ENCODE assay signal across 8 mouse cellular contexts in the genomic region with DNA sequence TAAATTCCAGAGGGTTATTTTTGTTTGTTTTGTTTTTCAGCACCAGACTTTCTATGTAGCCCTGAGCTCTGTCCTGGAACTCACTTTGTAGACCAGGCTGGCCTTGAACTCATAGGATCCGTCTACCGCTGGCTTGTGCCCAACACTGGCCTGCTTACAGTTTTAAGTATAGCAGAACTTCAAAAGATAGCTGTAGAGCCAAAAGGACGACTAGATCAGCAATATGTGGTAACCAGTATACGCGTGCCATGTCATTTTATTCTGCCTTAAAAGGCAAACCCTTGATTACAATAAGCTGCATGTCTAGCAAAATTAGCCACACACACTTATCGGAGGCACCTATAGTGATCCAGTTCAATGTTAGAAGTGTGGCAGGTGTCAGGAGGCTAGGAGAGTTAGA. TPM values are rescaled to one million over a fixed set of nuclear protein-coding genes. Genes with fewer than 3 reads are reported as not detected.
DNase-seq lines count a peak whose midpoint lies in the region; ATAC-seq and TF ChIP-seq lines count a peak whose summit lies in the region.

No protein-coding gene starts in this region.

- peak overlapping the region; percentile 82 for H3K27ac ChIP-seq in heart, postnatal 0 days (ENCODE audit: low read depth)
- H3K27ac ChIP-seq in ES-E14 (ENCODE audit: insufficient read depth, low read depth, low read length, poor library complexity, severe bottlenecking) = no peak overlapping the region
- peak overlapping the region; percentile 91 for H3K27ac ChIP-seq in liver, embryonic 12.5 days

- peak overlapping the region; percentile 70; the same call in 1 of the 2 replicates for H3K9ac ChIP-seq in heart, postnatal 0 days (replicated peaks; ENCODE audit: low read depth, low read length)
- H3K9ac ChIP-seq in ES-E14 (ENCODE audit: insufficient read depth, low read depth, low read length, poor library complexity, severe bottlenecking) = peak overlapping the region; percentile 59; the same call in 1 of the 2 replicates
- peak overlapping the region; percentile 94 for H3K9ac ChIP-seq in liver, embryonic 12.5 days

- DNase-seq in heart, postnatal 0 days (ENCODE audit: low spot score) = no peak
- no peak for DNase-seq in heart, postnatal 4 days
- no peak for DNase-seq in ES-E14 (ENCODE audit: low read depth, low spot score)
- no peak for DNase-seq in embryo, embryonic 10 days (ENCODE audit: low spot score)
- no peak for DNase-seq in layer of hippocampus, postnatal 36 days

- H3K36me3 ChIP-seq in heart, postnatal 0 days (replicated peaks; ENCODE audit: control insufficient read depth, insufficient read depth, low read length) = peaks cover 39% of the 10 kb centered on the region
- H3K36me3 ChIP-seq in ES-E14 (ENCODE audit: control insufficient read depth, insufficient read depth, low read length, poor library complexity, severe bottlenecking) = peaks cover 27% of the 10 kb centered on the region
- peaks cover 68% of the 10 kb centered on the region for H3K36me3 ChIP-seq in liver, embryonic 12.5 days

- no peak for ATAC-seq in heart, postnatal 0 days (ENCODE audit: insufficient read depth, low read depth)
- ATAC-seq in erythroblast, adult 5-6 weeks (replicated peaks; ENCODE audit: low FRiP score, poor library complexity, severe bottlenecking) = 0 out of 2 replicates have a peak, but pooled peaks have one; percentile 16
- ATAC-seq in liver, embryonic 12.5 days = no peak
- no peak for ATAC-seq in activated CD4-positive, CD25-positive, alpha-beta regulatory T cell, adult 4 months

- H3K4me2 ChIP-seq in heart, postnatal 0 days (ENCODE audit: low read depth, low read length) = peak overlapping the region; percentile 91
- H3K4me2 ChIP-seq in liver, embryonic 12.5 days = peak overlapping the region; percentile 85

- no peak for TF ChIP-seq CTCF in heart, postnatal 0 days (IDR thresholded peaks at IDR 0.05; ENCODE audit: low read depth)

- in situ Hi-C loops in ES-E14 (cut with MboI; ENCODE audit: low sequenced_read_pairs in 2 of 2, unreplicated experiment in 2 of 2) = no loop called here

- peak overlapping the region; percentile 95 for H3K4me3 ChIP-seq in heart, postnatal 0 days (ENCODE audit: low read depth, low read length)
- H3K4me3 ChIP-seq in ES-E14 (ENCODE audit: insufficient read depth in 1 of 2, low read depth in 1 of 2, low read length in 2 of 2, poor library complexity in 1 of 2, severe bottlenecking in 1 of 2) = peak overlapping the region; percentile 96
- peak overlapping the region; percentile 96 for H3K4me3 ChIP-seq in liver, embryonic 12.5 days

- H3K4me1 ChIP-seq in heart, postnatal 0 days (ENCODE audit: control insufficient read depth, insufficient read depth) = peaks cover 25% of the 10 kb centered on the region
- peaks cover 0 to 2% of the 10 kb centered on the region in 2 experiments; a peak in 1 of 4 replicates for H3K4me1 ChIP-seq in ES-E14 (ENCODE audit: control insufficient read depth in 2 of 2, insufficient read depth in 2 of 2, low read length in 2 of 2, poor library complexity in 1 of 2)
- H3K4me1 ChIP-seq in liver, embryonic 12.5 days = peaks cover 61% of the 10 kb centered on the region

- no peak for TF ChIP-seq EP300 in heart, postnatal 0 days (IDR thresholded peaks at IDR 0.05; ENCODE audit: low read depth)

- no peaks in the 10 kb centered on the region for H3K9me3 ChIP-seq in heart, postnatal 0 days (replicated peaks; ENCODE audit: control insufficient read depth, low read length)
- H3K9me3 ChIP-seq in ES-E14 (ENCODE audit: control insufficient read depth, insufficient read depth, low read depth, low read length) = no peaks in the 10 kb centered on the region
- no peaks in the 10 kb centered on the region for H3K9me3 ChIP-seq in liver, embryonic 12.5 days (replicated peaks)

- 53% methylated on average over 6 of the region's 6 CpGs for WGBS in heart, postnatal 0 days
- 50% methylated on average over 6 of the region's 6 CpGs for WGBS in liver, embryonic 12.5 days (ENCODE audit: insufficient replicate concordance)

- H3K27me3 ChIP-seq in heart, postnatal 0 days (ENCODE audit: control insufficient read depth, insufficient read depth, low read length) = no peaks in the 10 kb centered on the region
- no peaks in the 10 kb centered on the region for H3K27me3 ChIP-seq in liver, embryonic 12.5 days (replicated peaks)

TF ChIP-seq in ES-E14, 5 proteins besides CTCF, POLR2A, EP300 and RAD21:
- TF ChIP-seq CHD2 (IDR thresholded peaks at IDR 0.05; ENCODE audit: low read depth, low read length) (no peak), ZNF384 (IDR thresholded peaks at IDR 0.05; ENCODE audit: low read depth, low read length) (no peak), ZC3H11A (IDR thresholded peaks at IDR 0.05; ENCODE audit: borderline replicate concordance, low read depth, low read length) (no peak), MAFK (IDR thresholded peaks at IDR 0.05; ENCODE audit: insufficient read depth, low read depth, low read length) (no peak), HCFC1 (IDR thresholded peaks at IDR 0.05; ENCODE audit: borderline replicate concordance, insufficient read depth, low read length) (no peak)

RNA-seq across cellular contexts. Expression of a gene that starts 1.2 kb away (rescaled TPM):
- 54.3 and 85.4 TPM in 2 replicates for total RNA-seq in heart, postnatal 0 days (2014; rRNA removed; ENCODE audit: low replicate concordance)
- polyA plus RNA-seq in heart, postnatal 0 days (2015; fragmentation: Nextera tagmentation; extraction: Ambion mirVana) = 39.6 and 43.5 TPM in 2 replicates
- 10 to 100 TPM; 85.0 to 85.3 TPM for total RNA-seq in heart, postnatal 4 days (2021)
- 134 and 172 TPM in 2 replicates for total RNA-seq in ES-E14 (2012; rRNA removed)
- 71.5 and 108 TPM in 2 replicates for total RNA-seq in erythroblast, adult 5-6 weeks (2015; ENCODE audit: low replicate concordance)
- total RNA-seq in erythroblast, adult 5-6 weeks (2017; ENCODE audit: low replicate concordance) = 86.1 and 116 TPM in 2 replicates
- polyA plus RNA-seq in liver, embryonic 12.5 days (2016; fragmentation: Nextera tagmentation; extraction: Ambion mirVana) = 343 and 345 TPM in 2 replicates
- 100 to 1,000 TPM; 124 to 149 TPM for polyA plus RNA-seq in activated CD4-positive, CD25-positive, alpha-beta regulatory T cell, adult 4 months (2017; shearing (Covaris generic))
- total RNA-seq in layer of hippocampus, postnatal 36 days (2021) = 10 to 100 TPM; 15.5 to 16.4 TPM

RNA-seq across cellular contexts. Expression of a gene that starts 30.2 kb away (rescaled TPM):
- total RNA-seq in heart, postnatal 0 days (2014; rRNA removed; ENCODE audit: low replicate concordance) = 0.04 and 0.11 TPM in 2 replicates
- 0.04 and 0.08 TPM in 2 replicates for polyA plus RNA-seq in heart, postnatal 0 days (2015; fragmentation: Nextera tagmentation; extraction: Ambion mirVana)
- total RNA-seq in heart, postnatal 4 days (2021) = under 1 TPM; 0.14 to 0.52 TPM
- 0.18 and 0.32 TPM in 2 replicates for total RNA-seq in ES-E14 (2012; rRNA removed)
- 0.42 and 0.58 TPM in 2 replicates for total RNA-seq in erythroblast, adult 5-6 weeks (2015; ENCODE audit: low replicate concordance)
- 0.14 and 0.34 TPM in 2 replicates for total RNA-seq in erythroblast, adult 5-6 weeks (2017; ENCODE audit: low replicate concordance)
- polyA plus RNA-seq in liver, embryonic 12.5 days (2016; fragmentation: Nextera tagmentation; extraction: Ambion mirVana) = 0.05 TPM in 1 of 2 replicates, not detected in the other
- polyA plus RNA-seq in activated CD4-positive, CD25-positive, alpha-beta regulatory T cell, adult 4 months (2017; shearing (Covaris generic)) = under 1 TPM in 1 of 2 experiments, not detected in 1; 0.19 TPM
- 10 to 100 TPM; 58.3 to 71.0 TPM for total RNA-seq in layer of hippocampus, postnatal 36 days (2021)

RNA-seq across cellular contexts. Expression of a gene that starts 58.9 kb away (rescaled TPM):
- total RNA-seq in heart, postnatal 0 days (2014; rRNA removed; ENCODE audit: low replicate concordance) = 42.6 and 60.7 TPM in 2 replicates
- polyA plus RNA-seq in heart, postnatal 0 days (2015; fragmentation: Nextera tagmentation; extraction: Ambion mirVana) = 74.7 and 76.6 TPM in 2 replicates
- total RNA-seq in heart, postnatal 4 days (2021) = 10 to 100 TPM; 56.5 to 57.8 TPM
- total RNA-seq in ES-E14 (2012; rRNA removed) = 57.3 and 85.9 TPM in 2 replicates
- total RNA-seq in erythroblast, adult 5-6 weeks (2015; ENCODE audit: low replicate concordance) = 49.9 and 64.6 TPM in 2 replicates
- 49.1 and 57.0 TPM in 2 replicates for total RNA-seq in erythroblast, adult 5-6 weeks (2017; ENCODE audit: low replicate concordance)
- polyA plus RNA-seq in liver, embryonic 12.5 days (2016; fragmentation: Nextera tagmentation; extraction: Ambion mirVana) = 161 and 166 TPM in 2 replicates
- 100 to 1,000 TPM; 113 to 153 TPM for polyA plus RNA-seq in activated CD4-positive, CD25-positive, alpha-beta regulatory T cell, adult 4 months (2017; shearing (Covaris generic))
- 10 to 100 TPM; 68.6 to 72.3 TPM for total RNA-seq in layer of hippocampus, postnatal 36 days (2021)

Comparison
In these comparisons a context has a peak if more than half of its experiments do, and no peak if none do; other contexts are left out.
1. RNA of a gene that starts 30.2 kb away (total RNA-seq): 58.3 to 71.0 TPM in layer of hippocampus, postnatal 36 days; 0.14 to 0.58 TPM in erythroblast, adult 5-6 weeks, 0.14 to 0.52 TPM in heart, postnatal 4 days, 0.18 to 0.32 TPM in ES-E14 and 0.04 to 0.11 TPM in heart, postnatal 0 days; every median in the first group is over 10 times any median in the second.
2. Peak in every context shown above with its lines, with median percentiles within 50 percentile points of each other: H3K4me3 ChIP-seq and H3K9ac ChIP-seq.